Mouse (Mus musculus): ENCODE data around the gene March1.

GRCm38 (mm10) chr8:65617871-65618751, at the start of gene March1:
- TF ChIP-seq CTCF (IDR thresholded peaks at IDR 0.05; ENCODE audit: borderline replicate concordance, extremely low read depth, insufficient read depth, insufficient read length): no peak
- TF ChIP-seq POLR2A (IDR thresholded peaks at IDR 0.05; ENCODE audit: borderline replicate concordance, extremely low read depth, insufficient read depth, insufficient read length, poor library complexity, severe bottlenecking): peak; percentile 46; the same call in 1 of the 2 replicates
